Mouse (Mus musculus): ENCODE results near the gene Stox2.

DNA sequence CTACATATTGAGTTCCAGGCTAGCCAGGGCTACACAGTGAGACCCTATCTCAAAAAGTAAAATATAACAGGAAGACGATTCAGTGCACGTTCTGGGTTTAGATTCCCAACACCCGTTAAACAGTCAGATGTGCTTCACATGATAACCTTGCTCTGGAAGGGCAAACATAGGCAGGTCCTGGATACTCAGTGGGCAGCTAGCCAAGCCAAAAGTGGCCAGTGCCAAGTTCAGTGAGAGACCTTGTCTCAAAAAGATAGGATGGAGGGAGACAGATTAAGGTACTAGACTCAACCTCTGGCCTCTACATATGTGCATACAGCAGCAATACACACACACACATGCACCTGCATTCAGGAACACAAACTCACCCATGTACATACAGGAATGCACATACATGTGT lies 56.7 kb downstream of the Stox2 start:
- TF ChIP-seq CTCF (IDR thresholded peaks at IDR 0.05; ENCODE audit: low read depth): no peak
- no peak for TF ChIP-seq EP300 (IDR thresholded peaks at IDR 0.05; ENCODE audit: low read depth)

All from liver, postnatal 0 days (tissue).